ENCODE assay signal across 8 mouse cellular contexts in genomic region chr2:32167034-32167770, GRCm38 (mm10). TPM values are rescaled to one million over a fixed set of nuclear protein-coding genes. Genes with fewer than 3 reads are reported as not detected.
DNase-seq lines count a peak whose midpoint lies in the region; ATAC-seq lines count a peak whose summit lies in the region.

No protein-coding gene starts in this region.

- H3K36me3 ChIP-seq in kidney, embryonic 15.5 days = 0 out of 2 replicates have a peak, but pooled peaks cover 4% of the 10 kb centered on the region
- no peaks in the 10 kb centered on the region for H3K36me3 ChIP-seq in heart, embryonic 15.5 days
- H3K36me3 ChIP-seq in macrophage (ENCODE audit: inconsistent target) = no peaks in the 10 kb centered on the region

- peak overlapping the region; percentile 84 for H3K27ac ChIP-seq in kidney, embryonic 15.5 days
- peak overlapping the region; percentile 91 for H3K27ac ChIP-seq in heart, embryonic 15.5 days
- peak overlapping the region; percentile 63 for H3K27ac ChIP-seq in macrophage

- peak overlapping the region; percentile 31; the same call in 1 of the 2 replicates for H3K9ac ChIP-seq in kidney, embryonic 15.5 days
- peak overlapping the region; percentile 29; the same call in 1 of the 2 replicates for H3K9ac ChIP-seq in heart, embryonic 15.5 days

- WGBS in kidney, embryonic 15.5 days = 20% methylated on average over 16 of the region's 16 CpGs
- 19% methylated on average over 16 of the region's 16 CpGs for WGBS in heart, embryonic 15.5 days
- 16% methylated on average over 16 of the region's 16 CpGs for WGBS in macrophage (ENCODE audit: missing documents)

- H3K4me2 ChIP-seq in kidney, embryonic 15.5 days = peak overlapping the region; percentile 43
- H3K4me2 ChIP-seq in heart, embryonic 15.5 days = peak overlapping the region; percentile 59

- peak overlapping the region; percentile 7; the same call in 1 of the 2 replicates for H3K4me3 ChIP-seq in kidney, embryonic 15.5 days (replicated peaks)
- H3K4me3 ChIP-seq in heart, embryonic 15.5 days = peak overlapping the region; percentile 16
- H3K4me3 ChIP-seq in macrophage (ENCODE audit: inconsistent target) = no peak overlapping the region

- peaks cover 100% of the 10 kb centered on the region for H3K79me2 ChIP-seq in macrophage (ENCODE audit: inconsistent target)

- H3K27me3 ChIP-seq in kidney, embryonic 15.5 days = no peaks in the 10 kb centered on the region
- no peaks in the 10 kb centered on the region for H3K27me3 ChIP-seq in heart, embryonic 15.5 days

- H3K4me1 ChIP-seq in kidney, embryonic 15.5 days = peaks cover 76% of the 10 kb centered on the region
- H3K4me1 ChIP-seq in heart, embryonic 15.5 days (replicated peaks) = peaks cover 79% of the 10 kb centered on the region

- H3K9me3 ChIP-seq in kidney, embryonic 15.5 days (replicated peaks) = no peaks in the 10 kb centered on the region
- no peaks in the 10 kb centered on the region for H3K9me3 ChIP-seq in heart, embryonic 15.5 days (replicated peaks)

- ATAC-seq in kidney, embryonic 15.5 days (replicated peaks; ENCODE audit: low FRiP score) = peak; percentile 17; the same call in 1 of the 2 replicates
- no peak; the same call in 1 of the 2 replicates for ATAC-seq in heart, embryonic 15.5 days (replicated peaks; ENCODE audit: insufficient number of reproducible peaks, insufficient read depth, low FRiP score, low read depth)

- no peak for DNase-seq in kidney, postnatal 14 days
- peak; percentile 83 for DNase-seq in ZHBTc4 (ENCODE audit: low read depth, low spot score)
- DNase-seq in thymus, postnatal 10 days (ENCODE audit: low spot score in 2 of 2) = peak; percentile 55 to 65
- no peak for DNase-seq in cerebellum, adult 8-10 months
- DNase-seq in adipocyte (ENCODE audit: low spot score) = no peak

RNA-seq across cellular contexts. Expression of gene Prrc2b, which starts 16.3 kb away (rescaled TPM):
- polyA plus RNA-seq in kidney, embryonic 15.5 days (2015; fragmentation: Nextera tagmentation; extraction: Ambion mirVana) = 49.2 and 49.7 TPM in 2 replicates
- 21.0 and 34.8 TPM in 2 replicates for polyA plus RNA-seq in heart, embryonic 15.5 days (2015; fragmentation: Nextera tagmentation; extraction: Ambion mirVana)
- 100 to 1,000 TPM in 8 of 26 experiments, 10 to 100 TPM in 18; 40.4 to 240 (median 83.4) TPM for total RNA-seq in macrophage (2018; cell fraction: chromatin; rRNA removed)
- total RNA-seq in macrophage (2018; cell fraction: cytosol; rRNA removed) = 10 to 100 TPM; 22.1 to 56.8 (median 40.4) TPM
- total RNA-seq in macrophage (2018; cell fraction: nucleus; rRNA removed) = 10 to 100 TPM; 46.0 to 87.3 (median 63.8) TPM
- 23.6 to 29.1 TPM (median 26.7 TPM) in 3 replicates for polyA plus RNA-seq in macrophage (2018)

Comparison
In these comparisons a context has a peak if more than half of its experiments do, and no peak if none do; other contexts are left out.
1. DNase-seq: peak in ZHBTc4 (single experiment) and thymus, postnatal 10 days (2 of 2); none in kidney, postnatal 14 days (single experiment), cerebellum, adult 8-10 months (single experiment) and adipocyte (single experiment).
2. Peak in every context shown above with its lines, with median percentiles within 50 percentile points of each other: H3K27ac ChIP-seq.